Mouse (Mus musculus): ENCODE results near the gene Galc.

GRCm38 (mm10) chr12:98212457-98213175 is 46.6 kb downstream of the Galc start:
- TF ChIP-seq GATA1 (IDR thresholded peaks at IDR 0.05; ENCODE audit: borderline replicate concordance, low read length), result no peak
- TF ChIP-seq FLI1 (IDR thresholded peaks at IDR 0.05; ENCODE audit: low read length), result no peak

Data from megakaryocyte, embryonic 14.5 days (primary cell).